Mouse (Mus musculus): Measurements from ENCODE around the gene Cwh43. TPM values are rescaled to one million over a fixed set of nuclear protein-coding genes. Genes with fewer than 3 reads are reported as not detected.
A peak's percentile ranks its signal among the peaks of the same experiment; 100 is the strongest.
"Not testable (repeated sequence)": the region's sequence is repeated elsewhere in the genome, so short reads cannot be mapped to it uniquely, and the experiment has no call there.

The Cwh43 gene
- total RNA-seq, 2 experiments from 2014 or later: 0.18 TPM; not detected in 1

GRCm38 (mm10) chr5:73474412-73475405, 68.8 kb downstream of the Cwh43 start:
- no peak for DNase-seq (ENCODE audit: low spot score in 2 of 2)

GRCm38 (mm10) chr5:73480700-73481099, 74.8 kb downstream of the Cwh43 start, which contains the start of gene Dcun1d4:
Dcun1d4 (plus strand) TSS chr5:73481000.
- no peak for DNase-seq (ENCODE audit: low spot score in 2 of 2)

GRCm38 (mm10) chr5:73481401-73481800, 75.5 kb downstream of the Cwh43 start:
- no peak for DNase-seq (ENCODE audit: low spot score in 2 of 2)

GRCm38 (mm10) chr5:73482381-73482780, 76.5 kb downstream of the Cwh43 start:
- DNase-seq (ENCODE audit: low spot score in 2 of 2): not testable (repeated sequence)

- DNase-seq (ENCODE audit: low spot score in 2 of 2): no peak
Observed at GRCm38 (mm10) chr5:73484016-73484615, 78.2 kb downstream of the Cwh43 start.

- DNase-seq (ENCODE audit: low spot score in 2 of 2): no peak
Observed at GRCm38 (mm10) chr5:73486451-73486850, 80.6 kb downstream of the Cwh43 start.

- DNase-seq (ENCODE audit: low spot score in 2 of 2): no peak
Observed at GRCm38 (mm10) chr5:73489915-73490314, 84.0 kb downstream of the Cwh43 start.

GRCm38 (mm10) chr5:73490596-73491073, 84.8 kb downstream of the Cwh43 start:
- peak; percentile 97 to 100 for DNase-seq (ENCODE audit: low spot score in 2 of 2)

GRCm38 (mm10) chr5:73491074-73491836, 85.4 kb downstream of the Cwh43 start:
- peak; percentile 26 to 36 for DNase-seq (ENCODE audit: low spot score in 2 of 2)

- peak; percentile 72 to 84 for DNase-seq (ENCODE audit: low spot score in 2 of 2)
Observed at GRCm38 (mm10) chr5:73491837-73492720, 86.2 kb downstream of the Cwh43 start.

GRCm38 (mm10) chr5:73497401-73497800, 91.5 kb downstream of the Cwh43 start:
- DNase-seq (ENCODE audit: low spot score in 2 of 2): no peak

GRCm38 (mm10) chr5:73498559-73498958, 92.7 kb downstream of the Cwh43 start:
- no peak for DNase-seq (ENCODE audit: low spot score in 2 of 2)

- no peak for DNase-seq (ENCODE audit: low spot score in 2 of 2)
Observed at GRCm38 (mm10) chr5:73500867-73501440, 95.1 kb downstream of the Cwh43 start.

GRCm38 (mm10) chr5:73502422-73502821, 96.5 kb downstream of the Cwh43 start:
- DNase-seq (ENCODE audit: low spot score in 2 of 2): no peak

Other genes starting within 250 kb of the Cwh43 start
- gene Fryl, start 149.5 kb upstream of the Cwh43 start, total RNA-seq (2021): 10 to 100 TPM; 33.7 to 35.8 TPM
- gene Ociad1, start 113.3 kb upstream of the Cwh43 start, total RNA-seq (2021): 100 to 1,000 TPM; 179 to 191 TPM
- gene Ociad2, start 65.0 kb upstream of the Cwh43 start, total RNA-seq (2021): 10 to 100 TPM; 12.6 to 14.0 TPM
- gene Dcun1d4, start 74.9 kb downstream of the Cwh43 start, total RNA-seq (2021): 10 to 100 TPM; 13.2 to 17.5 TPM
- under 1 TPM; 0.31 to 0.32 TPM for gene Lrrc66, start 226.5 kb downstream of the Cwh43 start, total RNA-seq (2021)
- gene Sgcb, start 241.7 kb downstream of the Cwh43 start, total RNA-seq (2021): 100 to 1,000 TPM; 107 to 109 TPM
- 1 to 10 TPM in 1 of 2 experiments, under 1 TPM in 1; 0.29 to 1.1 TPM for gene Spata18, start 245.3 kb downstream of the Cwh43 start, total RNA-seq (2021)

Data from gastrocnemius, postnatal 4 days (tissue).